Mouse (Mus musculus) 3T3-L1 (cell line): ENCODE results near the gene Gm21170.
"Not testable (repeated sequence)": the region's sequence is repeated elsewhere in the genome, so short reads cannot be mapped to it uniquely, and the experiment has no call there.

Experiments used
- DNase-seq: peaks from one replicate; pipeline ENCODE4 v3.0.0-alpha.2; 2015; ENCODE audit warnings: low read depth, low spot score

Gene Gm21170

DNA sequence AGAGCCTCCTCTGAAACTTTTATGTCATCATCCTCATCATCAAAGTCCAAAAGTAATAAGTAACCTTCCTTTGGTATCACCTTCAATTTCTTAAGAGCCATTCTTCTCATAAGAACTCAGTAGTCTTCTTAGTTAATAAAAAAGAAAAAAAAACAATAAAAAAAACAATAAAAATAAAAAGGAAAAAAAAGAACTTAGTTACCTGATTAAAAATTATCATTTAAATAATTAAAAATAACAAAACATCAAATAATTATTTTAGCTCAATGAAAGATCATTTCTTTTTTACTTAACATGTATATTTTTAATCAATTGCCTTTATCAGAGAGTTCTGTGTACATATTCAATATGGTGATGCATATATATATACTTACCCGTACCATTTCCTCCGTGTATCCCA is at the start of gene Gm21170:
Gene Gm21170, minus strand, starts transcription at position 101 of the 400 bp plus-strand sequence.
- DNase-seq, result not testable (repeated sequence)
